Mouse (Mus musculus) CH12.LX (cell line): ENCODE data around the gene Cfap54.

Source experiments
- HCFC1 ChIP-seq: IDR thresholded peaks from 2 replicates; pipeline ENCODE4 v1.6.1; 2012; ENCODE audit warnings: low read depth, mild to moderate bottlenecking, inconsistent platforms, low read length, improper control_type of control experiment
- KAT2A ChIP-seq: IDR thresholded peaks from 2 replicates; pipeline ENCODE4 v1.6.1; 2012; ENCODE audit warnings: low read length, improper control_type of control experiment, inconsistent platforms; ENCODE audit not compliant: insufficient replicate concordance
- POLR2A ChIP-seq: IDR thresholded peaks from 2 replicates; pipeline ENCODE4 v1.6.1; 2011; ENCODE audit warnings: low read depth, mild to moderate bottlenecking, improper control_type of control experiment, low read length
- ZNF384 ChIP-seq: IDR thresholded peaks from 2 replicates; pipeline ENCODE4 v1.6.1; 2012; ENCODE audit warnings: low read depth, low read length, improper control_type of control experiment, inconsistent platforms

GRCm38 (mm10) chr10:93111412-93111811, 30.0 kb upstream of the Cfap54 start:
- TF ChIP-seq KAT2A (no peak), POLR2A (no peak), HCFC1 (no peak), ZNF384 (no peak)
